Mouse (Mus musculus) layer of hippocampus, adult 11-12 months (tissue): Measurements from ENCODE around the gene Rab3il1.

Experiments used
- DNase-seq: peaks from one replicate; pipeline ENCODE4 v3.0.0; 2022; ENCODE audit warnings: low spot score

Rab3il1 gene

DNA sequence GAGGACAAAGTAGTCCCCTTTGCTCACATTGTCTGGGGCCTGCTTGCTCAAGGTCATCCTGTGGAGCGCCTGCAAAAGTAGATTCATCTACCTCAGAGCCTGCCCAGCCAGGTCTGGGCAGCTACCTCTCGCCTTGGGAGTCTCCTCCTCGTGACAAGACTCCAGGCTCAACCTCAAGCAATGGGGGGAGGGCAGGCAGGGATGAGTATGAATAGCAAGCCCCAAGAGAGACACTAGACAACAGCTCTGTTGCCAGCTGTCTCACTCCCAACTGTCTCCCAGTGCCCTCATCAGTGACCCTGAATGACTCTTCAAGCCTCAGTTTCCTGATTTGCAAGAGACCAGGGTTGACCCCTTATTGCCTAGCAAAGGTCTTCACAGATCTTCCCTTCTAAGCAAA is 11.9 kb downstream of the Rab3il1 start:
- DNase-seq = no peak

DNA sequence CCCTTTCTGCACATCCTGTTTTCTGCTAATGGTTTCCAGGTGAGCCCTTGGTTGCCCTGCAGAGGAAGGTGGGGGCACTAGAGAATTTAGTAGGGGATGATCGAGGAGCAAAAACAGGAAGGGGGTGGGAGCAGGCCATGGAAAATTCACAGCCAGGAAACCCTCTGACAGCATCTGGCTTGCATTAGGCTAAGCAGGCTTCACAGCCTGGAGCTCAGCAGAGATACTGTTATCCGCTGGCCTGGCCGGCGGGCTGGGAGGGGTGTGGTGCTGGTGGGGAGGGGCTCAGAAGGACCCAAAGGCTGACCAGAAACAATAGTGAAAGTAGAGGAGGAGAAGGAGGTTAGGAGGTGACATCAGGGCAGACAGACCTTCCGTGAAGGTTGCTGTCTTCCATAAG is 12.4 kb downstream of the Rab3il1 start:
- DNase-seq = no peak

DNA sequence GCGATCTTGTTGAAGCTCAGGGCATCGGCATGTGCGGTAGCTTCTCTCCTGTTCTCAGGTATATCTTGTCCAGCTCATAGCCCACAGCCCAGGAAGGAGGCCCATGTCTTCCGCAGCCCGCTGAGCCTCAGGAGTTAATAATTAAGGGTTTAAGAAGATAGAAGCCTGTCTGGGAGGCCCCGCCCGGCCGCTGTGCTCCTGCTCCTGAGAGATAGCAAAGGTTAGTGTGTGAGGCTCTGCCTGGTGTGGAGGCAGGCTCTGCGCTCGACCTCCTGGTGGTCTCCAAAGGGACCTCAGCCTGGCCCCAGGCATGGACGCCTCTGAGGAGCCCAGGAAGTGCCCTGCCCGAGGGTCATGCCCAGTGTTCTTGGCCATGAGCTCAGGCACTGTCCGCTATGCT is 13.4 kb downstream of the Rab3il1 start:
- DNase-seq = no peak

DNA sequence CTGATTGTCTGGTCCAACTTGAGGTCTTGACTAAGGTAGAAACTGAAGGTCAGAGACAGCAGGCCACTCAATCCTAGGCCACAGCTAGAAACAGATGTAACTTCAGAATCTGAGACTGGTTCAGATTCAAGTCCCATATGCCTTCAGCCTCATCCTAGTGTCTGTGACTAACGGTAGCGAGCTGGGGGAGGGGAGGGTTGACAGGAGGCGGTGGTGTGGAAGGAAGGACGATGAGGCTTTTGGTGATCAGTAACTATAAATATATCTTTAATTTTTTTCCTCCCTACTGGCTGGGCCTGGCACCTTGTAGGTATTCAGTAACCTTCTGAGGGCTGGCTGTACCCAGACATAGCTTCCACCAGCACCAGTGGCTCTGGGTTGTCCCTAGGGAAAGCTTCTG is 14.0 kb downstream of the Rab3il1 start:
- no peak for DNase-seq

DNA sequence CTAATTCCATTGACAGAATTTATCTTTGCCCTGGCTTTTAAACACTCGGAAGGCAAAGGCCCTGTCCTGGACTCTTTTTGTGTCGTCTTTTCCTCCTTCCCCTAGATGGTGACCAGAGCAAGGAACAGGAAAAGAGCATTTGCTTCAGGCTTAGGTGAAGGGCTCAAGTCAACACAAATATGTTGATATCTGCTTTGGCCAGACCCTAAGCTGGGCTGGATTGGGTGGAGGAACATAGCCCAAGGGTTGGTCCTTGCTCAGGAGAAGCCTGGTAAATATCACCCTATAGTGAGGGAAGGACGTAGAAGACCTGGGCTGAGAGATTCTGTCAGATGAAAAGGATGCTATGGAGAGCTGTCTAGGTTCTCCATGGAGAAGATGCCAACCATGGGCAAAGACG is 14.7 kb downstream of the Rab3il1 start:
- no peak for DNase-seq

DNA sequence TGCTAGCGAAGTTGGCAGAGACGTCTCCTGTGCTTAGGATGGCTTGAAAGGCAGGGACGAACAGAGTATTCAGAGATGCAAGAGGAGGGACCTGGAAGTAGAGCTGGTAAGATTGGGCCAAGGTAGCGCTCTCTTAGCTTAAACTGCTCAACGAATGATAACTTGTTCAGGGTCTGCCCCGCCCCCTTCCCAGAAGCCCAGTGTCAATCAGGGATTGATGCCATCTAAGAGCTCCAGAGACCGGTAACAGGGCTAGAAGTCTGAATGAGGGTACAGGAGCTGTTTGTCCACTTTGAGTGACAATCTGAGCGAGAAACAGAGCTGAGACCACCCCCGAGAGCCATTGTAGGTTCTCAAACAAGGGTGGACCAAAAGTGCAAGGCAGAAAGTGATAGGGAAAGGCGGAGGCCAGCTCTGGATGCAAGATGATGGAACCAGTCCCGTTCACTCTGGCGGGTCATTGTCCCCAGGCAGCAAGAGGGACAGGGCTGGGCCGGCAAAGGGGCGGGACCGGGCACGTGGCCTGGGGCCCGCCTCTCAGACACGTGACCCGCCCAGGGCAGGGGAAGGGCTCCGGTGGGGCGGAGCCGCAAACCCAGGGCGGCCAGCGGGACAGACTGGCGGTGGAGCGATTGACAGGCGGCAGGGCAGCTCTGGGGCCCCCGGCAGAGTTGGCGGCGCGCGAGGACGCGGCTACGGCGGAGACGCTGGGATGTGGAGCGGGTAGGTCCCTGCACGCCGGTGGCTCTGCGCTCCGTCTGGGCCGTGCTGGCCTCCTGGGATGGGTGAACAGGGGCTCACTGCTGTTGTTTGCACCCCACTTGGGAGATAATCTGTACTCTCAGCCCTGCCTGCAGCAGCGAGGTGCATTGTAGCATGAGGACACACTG is 16.4 kb downstream of the Rab3il1 start:
- DNase-seq = peak; percentile 88

DNA sequence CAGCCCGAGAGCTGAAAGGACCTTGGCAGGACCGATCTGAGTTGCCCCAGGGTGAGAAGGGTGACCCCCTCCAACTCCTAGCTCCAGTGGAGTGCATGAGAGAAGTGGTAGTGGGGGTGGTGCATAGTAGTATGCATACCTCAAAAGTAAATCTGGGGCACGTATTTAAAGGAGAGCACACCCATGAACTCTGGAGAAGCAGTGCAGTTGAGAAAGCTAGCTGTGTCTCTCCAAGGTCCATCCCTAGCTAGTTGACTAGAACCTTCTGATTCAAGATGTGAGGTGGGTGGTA is 17.0 kb downstream of the Rab3il1 start:
- DNase-seq = no peak

DNA sequence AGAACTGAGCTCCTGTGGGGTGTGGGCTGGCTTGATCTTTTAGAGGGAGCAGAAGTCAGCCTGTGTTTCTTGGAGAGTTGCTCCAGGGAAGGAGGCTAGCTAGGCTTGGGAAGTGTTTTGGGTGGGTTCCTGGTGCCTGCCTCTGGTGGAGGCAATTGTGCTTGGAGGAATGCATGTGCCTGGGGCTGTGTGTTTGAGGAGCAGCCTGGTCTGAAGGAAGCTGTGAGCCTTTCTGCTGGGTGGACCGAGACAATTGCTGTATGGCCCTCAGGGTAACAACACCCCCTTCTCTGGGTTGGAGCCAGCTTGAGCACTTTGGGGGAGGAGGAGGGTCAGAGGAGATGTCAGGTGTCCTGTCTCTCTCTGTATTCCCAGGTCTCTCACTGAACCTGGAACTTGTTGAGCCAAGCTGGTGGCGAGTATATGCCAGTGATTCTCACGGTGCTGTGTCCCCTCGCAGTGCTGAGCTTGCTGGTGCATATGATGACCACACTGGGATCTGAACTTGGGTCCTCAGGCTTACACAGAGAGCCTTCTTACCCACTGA is 17.8 kb downstream of the Rab3il1 start:
- no peak for DNase-seq

DNA sequence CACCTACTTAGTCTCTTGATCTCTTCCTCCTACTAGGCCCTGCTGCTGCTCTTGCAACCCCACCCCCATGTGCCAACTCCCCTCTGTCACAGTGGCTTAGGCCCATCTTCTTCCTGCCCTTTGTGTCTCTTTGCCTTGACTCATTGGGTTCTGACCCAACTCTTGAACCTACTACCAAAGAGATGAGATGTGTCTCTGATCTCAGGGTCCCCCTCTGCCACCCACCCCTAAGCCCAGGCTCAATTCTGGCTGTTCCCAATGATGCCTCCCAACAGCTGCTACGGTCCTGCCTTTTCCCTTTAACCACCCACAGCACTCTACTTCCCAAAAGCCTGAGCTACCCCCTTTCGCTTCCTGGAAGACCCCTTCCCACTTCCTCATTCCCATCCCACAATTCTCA is 20.5 kb downstream of the Rab3il1 start:
- DNase-seq = no peak

DNA sequence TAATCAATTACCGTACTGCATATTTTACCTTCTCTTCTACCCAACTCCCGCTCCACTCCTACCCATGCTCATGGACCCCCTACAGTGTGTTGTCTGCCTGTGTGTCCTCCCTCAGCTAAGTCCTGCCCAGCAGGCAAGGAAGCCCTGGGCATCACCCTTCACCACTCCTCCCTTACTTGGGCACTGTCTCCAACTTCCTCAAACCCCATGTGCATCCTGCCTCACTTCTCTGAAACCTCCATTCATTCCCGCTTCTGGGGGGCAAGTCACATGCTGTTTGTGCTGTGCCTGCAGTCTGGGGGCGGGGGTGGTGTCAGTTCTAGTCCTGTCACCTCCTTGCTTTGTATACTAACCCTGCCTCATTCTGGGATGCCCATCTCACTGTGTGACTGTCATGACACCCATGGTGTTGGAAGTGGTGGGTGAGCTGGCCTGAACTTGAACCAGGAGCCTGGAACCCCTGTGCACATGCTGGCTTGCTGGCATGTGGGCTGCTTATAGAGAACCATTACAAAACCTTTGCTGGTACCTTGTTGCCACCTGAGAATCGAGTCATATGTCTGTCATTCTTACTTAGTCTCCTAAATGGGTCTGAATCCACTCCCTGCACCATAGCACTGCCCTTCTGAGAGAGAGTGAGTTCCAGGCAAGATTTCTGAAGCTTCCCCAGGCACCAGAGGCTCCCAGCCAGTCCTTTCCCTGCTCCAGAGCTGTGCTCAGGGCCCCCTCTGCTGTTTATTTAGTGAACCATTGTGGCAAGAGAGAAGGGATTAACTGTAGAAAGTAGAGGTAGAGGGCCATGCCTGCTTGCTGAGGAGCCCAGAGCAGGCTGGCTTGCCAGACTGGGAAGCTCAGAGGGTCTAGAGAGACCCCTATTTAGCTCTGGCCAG is 21.2 kb downstream of the Rab3il1 start:
- peak; percentile 70 for DNase-seq

DNA sequence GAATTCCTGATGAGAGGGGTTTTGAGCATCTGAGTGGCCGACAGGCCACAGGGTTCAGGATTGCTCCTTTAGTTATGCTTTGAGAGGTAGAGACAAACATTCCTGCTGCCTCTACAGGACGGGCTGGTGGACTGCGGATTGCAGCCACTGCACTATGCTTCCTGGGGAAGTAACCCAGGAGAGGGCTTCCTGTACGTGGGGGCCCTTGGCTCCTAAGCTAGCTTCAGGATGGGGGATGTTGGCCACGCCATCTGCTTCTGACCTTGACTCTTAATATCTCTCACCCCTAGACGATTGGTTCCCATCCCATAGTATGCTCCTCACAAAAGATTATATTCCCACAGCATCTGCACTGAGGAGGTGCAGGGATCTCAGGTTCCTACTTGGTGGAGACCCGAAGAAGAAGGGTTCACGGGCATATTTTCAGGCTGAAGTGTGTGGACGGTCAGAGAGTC is 21.9 kb downstream of the Rab3il1 start:
- DNase-seq = no peak

DNA sequence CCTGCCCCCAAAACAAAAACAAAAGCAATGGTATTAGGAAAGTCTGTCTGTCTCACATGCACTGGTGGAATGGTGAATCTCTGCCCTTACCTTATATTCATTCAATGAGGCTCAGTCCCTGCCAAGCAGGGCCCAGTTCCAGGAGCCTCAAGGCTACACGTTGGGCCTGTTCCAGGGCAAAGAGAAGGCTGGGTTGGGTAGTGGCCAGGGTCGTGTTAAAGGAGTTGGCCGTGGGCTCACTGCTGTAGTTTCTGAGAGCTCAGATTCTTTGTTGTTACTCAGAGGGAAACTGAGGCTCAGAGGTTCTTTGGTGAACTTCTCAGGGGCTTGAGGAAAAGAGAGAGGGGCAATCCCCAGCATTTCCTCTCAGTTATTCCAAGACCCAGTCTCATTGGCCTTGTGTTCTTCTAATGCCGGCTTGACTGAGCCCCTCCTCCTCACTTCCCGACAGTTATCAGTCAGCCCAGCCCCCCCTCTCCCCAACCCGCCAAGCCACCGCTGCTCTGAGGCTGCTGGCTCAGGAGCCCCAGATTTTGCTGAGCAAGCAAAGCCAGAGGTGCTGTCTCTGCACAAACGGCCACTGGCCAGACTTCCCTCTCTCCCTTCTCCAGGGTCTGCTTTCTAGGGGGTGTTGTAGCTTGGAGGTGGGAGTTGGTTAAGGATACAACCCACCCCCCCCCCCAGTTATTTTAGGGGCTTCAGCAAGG is 23.9 kb downstream of the Rab3il1 start:
- peak; percentile 67 for DNase-seq

DNA sequence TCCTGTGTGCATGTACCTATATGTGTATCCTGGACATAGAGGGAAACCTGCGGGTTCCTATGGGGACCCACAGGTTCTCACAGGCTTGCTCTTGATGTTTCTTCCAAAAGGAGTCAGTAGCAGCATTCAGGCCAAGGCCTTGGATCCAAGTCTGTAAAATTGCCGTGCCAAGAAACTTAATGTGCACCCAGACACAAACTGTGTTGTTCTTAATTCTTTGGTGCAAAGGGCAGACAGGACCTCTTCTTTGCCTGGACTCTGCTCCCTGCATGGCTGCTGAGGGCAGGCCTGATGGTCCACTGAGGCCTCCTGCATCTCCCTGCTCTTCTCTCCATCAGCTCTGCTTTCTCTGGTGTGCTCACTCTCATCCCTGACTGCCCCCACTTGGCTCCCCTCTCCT is 28.3 kb downstream of the Rab3il1 start:
- DNase-seq = no peak

DNA sequence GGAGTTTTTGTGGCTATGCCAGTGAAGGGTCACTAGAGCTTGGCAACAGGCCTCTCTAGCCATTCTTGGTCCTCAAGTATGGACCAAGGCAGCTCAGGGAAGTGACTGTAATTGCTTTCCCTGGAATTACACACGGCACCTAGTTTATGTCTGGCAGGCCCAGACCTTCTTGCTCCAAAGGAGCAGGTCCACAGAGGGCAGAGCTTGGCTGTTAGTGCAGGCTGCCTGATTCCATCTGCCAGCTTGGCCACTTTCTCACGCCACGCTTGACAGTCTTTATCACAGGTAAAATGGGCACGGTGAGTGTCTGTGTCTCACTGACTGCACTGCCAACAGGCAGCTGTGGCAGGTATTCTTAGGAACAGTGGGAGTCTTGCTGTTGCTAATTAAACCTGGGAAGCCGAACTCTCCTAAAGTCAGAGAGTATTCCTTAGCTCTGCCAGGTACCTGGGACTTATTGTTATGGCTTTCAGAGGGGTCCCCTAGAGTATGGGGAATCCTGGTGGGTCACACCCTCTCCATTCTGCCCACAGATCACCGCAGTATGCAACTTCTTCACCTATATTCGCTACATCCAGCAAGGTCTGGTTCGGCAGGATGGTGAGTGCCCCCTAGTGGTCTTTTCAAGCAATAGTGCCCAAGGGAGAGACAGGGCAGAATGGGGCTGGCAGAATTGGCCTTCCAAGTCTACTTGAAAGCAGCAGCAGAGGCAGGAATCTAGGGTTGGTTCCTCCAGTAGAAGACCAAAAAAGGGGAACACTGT is 31.9 kb downstream of the Rab3il1 start:
- peak; percentile 67 for DNase-seq

DNA sequence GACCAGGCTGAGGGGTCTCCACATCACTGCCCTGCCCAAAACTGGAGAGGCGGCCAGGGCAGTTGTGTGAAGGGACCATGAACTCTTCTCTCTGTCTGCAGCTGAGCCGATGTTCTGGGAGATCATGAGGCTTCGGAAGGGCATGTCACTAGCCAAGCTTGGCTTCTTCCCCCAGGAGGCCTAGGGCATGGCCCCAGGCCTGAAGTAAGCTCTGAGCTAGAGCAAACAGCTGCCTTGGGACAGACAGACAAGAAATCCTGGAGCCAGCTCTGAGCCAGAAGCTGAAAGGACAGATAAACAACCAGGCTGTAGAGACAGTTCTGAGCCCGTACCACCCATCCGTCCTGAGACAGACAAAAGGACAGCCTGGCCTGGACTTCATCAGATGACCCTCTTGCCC is 32.9 kb downstream of the Rab3il1 start:
- no peak for DNase-seq

DNA sequence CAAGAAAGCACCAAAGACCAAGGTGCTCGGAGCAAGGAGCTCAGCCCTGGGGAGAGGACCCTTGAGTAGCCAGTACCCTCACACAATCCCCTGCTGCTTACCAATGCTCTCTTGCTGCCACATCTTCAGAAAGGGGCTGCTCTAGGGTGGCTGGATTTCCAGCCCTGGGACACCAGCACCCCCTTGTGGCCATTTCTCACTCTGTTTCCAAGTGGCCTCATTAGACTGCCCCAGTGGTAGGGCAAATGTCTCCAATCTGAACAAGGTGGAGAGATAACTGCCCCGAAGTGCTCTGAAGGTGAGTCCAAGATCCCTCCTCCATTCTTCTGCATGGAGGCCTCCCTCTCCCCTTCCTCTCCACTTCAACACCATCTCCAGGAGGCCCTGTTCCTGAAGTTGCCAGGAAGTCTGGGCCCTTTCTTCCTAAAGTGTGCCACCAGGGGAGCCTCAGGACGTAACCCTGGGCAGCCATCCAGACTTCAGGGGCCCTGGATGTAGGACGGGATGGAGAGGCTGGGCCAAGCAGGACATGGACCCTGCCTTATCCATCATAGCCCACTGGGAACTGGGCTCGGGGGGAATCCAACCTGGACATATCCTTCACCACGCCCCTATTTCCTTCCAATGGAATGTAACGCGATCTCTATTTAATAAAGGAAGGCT is 33.4 kb downstream of the Rab3il1 start:
- DNase-seq = peak; percentile 82

DNA sequence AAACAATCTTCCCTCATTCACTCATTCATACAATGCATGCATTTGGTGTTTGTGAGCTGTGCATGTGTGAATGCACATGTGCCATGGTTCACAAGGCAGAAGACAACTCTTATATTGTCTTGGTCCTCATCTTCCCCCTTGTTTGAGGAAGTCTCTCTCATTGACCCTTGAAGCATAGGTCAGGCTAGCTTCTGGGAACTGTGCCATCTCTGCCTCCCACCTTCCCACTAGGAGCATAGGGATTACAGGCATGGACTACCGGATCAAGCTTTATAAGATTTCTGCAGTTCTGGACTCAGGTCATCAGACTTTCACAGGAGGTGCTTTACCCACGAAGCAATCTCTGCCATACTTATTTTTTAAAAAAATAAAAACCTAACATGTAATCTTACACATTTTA is 36.1 kb downstream of the Rab3il1 start:
- DNase-seq = no peak

DNA sequence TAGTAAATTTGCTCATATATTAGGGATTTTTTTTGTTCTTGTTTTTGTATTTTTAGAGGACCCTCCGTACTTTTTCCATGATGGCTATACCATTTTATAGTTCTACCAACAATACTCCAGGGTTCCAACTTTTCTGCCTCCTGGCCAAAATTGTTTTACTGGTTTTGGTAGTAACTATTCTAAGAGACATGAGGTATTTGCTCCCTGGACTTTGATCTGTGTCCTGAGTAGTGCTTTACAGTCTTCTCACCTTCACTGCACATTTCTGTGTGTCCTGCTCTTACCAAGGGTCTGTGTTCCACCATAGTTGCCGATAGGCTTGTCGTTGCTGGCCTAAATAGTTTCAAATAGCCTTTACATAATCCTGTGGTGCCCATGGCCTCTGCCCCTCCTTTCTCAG is 36.9 kb downstream of the Rab3il1 start:
- no peak for DNase-seq

DNA sequence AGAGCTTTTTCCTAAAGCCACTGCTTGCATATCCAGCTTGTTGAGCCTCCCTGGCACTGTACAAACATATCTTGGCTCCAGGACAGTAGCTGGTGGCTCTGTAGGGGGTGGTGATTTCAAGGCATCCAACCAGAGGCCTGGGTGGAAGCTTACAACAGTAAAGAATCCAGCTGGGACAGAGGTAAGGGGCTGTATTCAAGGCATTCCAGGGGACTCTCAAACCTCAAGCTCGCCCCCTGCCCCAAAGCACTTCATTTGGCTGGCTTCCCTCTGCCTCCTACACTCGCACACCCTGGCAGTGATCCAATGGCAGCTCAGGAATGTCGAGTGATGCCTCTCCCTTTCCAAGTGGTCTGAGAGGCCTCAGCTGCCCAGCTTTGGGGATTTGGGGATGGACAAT is 37.4 kb downstream of the Rab3il1 start:
- no peak for DNase-seq

DNA sequence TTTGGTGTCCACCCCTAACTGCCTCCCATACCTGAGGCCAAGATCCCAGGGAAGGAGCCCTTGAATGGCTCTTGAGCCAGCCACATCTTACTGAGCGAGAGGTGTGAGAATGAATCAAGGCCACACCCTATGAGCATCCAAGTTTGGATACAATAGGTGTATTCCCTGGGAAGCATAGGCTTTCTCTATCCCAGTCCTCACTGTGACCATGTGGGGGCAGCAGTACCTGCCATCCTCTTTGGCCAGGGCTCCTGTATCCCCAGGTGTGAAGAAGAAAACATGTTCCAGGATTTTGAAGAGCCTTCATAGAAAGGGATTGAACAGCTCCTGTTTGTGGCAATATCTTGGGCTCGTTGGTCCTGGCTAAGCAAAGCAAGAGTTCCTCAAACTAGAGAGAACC is 38.1 kb downstream of the Rab3il1 start:
- no peak for DNase-seq

DNA sequence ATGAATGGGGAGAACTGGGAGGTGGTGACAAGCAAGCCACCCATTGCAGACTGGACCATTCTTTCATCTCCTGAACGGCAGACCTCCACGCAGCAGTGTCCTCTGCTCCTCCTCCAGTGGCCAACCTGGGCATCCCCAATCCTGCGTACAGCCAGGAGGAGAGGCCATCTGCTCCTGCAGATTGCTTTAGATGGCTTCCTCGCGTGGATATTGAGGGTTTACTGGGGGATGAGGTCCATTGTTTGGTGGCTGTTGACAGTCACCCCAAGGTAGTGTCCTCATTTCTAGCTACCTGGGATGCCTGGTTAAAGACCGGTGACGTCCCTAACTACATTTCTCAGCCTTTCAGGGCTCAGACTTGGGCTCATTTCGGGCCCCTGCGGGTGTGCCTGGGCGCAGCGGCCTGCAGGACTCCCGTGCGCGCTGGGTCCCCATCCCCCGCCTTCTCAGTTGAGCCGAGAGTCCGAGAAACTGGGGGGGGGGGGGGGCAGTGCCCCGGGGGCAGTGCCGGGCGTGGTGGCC is 39.5 kb downstream of the Rab3il1 start:
- DNase-seq = no peak
